Mouse (Mus musculus) limb, embryonic 13.5 days (tissue): ENCODE results near the gene Ccnb3. TPM values are rescaled to one million over a fixed set of nuclear protein-coding genes. Genes with fewer than 3 reads are reported as not detected.

Experiments
- polyA plus RNA-seq: library from polyadenylated mRNA; unstranded; fragments of >200 nt; fragmentation: Nextera tagmentation; extraction: Ambion mirVana; gene quantifications from 2 replicates; pipeline ENCODE4 v1.2.1, GENCODE M21; 2015

Gene Ccnb3
- polyA plus RNA-seq, 1 experiment from 2014 or later: 0.19 TPM

Other genes with a start within 250 kb of the Ccnb3 start
- not detected in 2 replicates for gene Akap4, start 25.9 kb upstream of the Ccnb3 start, polyA plus RNA-seq